Mouse (Mus musculus): ENCODE measurements around the gene Gprc6a.

DNA sequence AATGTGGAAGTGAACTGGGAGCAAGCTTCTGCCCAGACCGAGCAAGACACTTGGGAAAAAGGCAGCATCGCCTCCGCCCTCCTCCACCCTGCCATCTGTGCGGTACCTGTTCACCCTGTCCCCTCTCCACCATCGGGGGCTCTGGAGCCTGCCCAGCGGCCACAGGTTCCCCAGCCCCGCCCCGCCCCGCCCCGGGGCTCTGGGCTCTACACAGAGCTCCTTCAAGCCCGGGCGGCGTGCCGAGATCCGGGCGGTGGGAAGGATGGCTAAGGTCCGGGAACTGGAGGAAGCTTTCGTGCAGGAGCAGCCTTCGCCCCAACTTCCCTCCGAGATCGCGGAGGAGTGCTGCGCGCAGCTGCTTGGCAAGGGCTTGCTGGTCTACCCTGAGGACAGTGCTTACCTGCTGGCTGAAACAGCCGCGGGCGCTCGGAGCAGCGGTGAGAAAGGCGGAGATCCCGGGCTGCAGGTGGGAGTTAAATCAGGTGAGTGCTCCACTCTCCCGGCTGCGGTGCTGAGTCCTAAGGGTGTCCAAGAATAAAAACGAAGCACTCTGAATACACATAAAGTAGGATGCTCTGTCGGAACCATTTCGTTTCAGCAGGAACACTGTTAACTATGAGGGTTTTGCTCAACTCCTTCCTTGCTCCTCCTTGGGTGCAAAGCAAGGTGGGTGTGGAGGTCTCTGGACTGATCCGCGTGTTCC is 46.4 kb upstream of the Gprc6a start, which contains the start of gene Rfx6:
- TF ChIP-seq CTCF (IDR thresholded peaks at IDR 0.05; ENCODE audit: borderline replicate concordance, extremely low read depth, insufficient read depth, insufficient read length) = no peak
- TF ChIP-seq POLR2A (IDR thresholded peaks at IDR 0.05; ENCODE audit: borderline replicate concordance, extremely low read depth, insufficient read depth, insufficient read length, poor library complexity, severe bottlenecking) = no peak

Measured in brain, embryonic 14.5 days (tissue).